In the genomic region with DNA sequence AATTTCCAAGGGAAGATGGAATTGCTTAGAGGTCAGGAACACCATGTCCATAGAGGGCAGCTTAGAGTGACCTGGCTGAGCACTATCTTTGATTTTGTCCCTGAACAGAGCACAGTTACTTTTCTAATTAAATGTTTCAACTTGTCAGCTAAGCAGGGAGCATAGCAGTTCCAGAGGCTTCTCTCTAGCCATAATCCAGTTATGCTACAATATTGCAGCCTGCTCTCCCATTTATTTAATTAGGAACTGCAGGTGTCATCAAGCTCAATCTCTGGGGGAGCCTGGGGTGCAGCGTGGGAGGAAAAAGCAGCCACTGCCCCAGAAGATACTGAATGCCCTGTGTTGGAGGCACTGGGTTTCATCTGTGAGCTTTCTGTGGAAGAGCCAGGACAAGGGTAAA, we compare ENCODE assay signal across 26 mouse cellular contexts.
DNase-seq lines count a peak whose midpoint lies in the region; ATAC-seq and TF ChIP-seq lines count a peak whose summit lies in the region.
"Had no signal": no experiment of that assay in that cellular context is flagged by ENCODE, and none has a peak within 500 bp of the region (broad histone marks: within the 10 kb centered on the region; RNA-seq: fewer than 3 reads in every experiment).

No protein-coding gene starts in this region.

- intact Hi-C loops in heart, postnatal 10 days (cut with DNase I) = no loop called here
- intact Hi-C loops in heart, adult 2 months (cut with DNase I) = no loop called here
- intact Hi-C loops in heart, postnatal 25 days (cut with DNase I) = no loop called here

- H3K36me3 ChIP-seq in heart, embryonic 12.5 days = no peaks in the 10 kb centered on the region
- H3K36me3 ChIP-seq in heart, adult 2 months (ENCODE audit: control insufficient read depth, insufficient read depth, low read length) = no peaks in the 10 kb centered on the region
- H3K36me3 ChIP-seq in heart, embryonic 16.5 days (ENCODE audit: control insufficient read depth, insufficient read depth) = no peaks in the 10 kb centered on the region
- H3K36me3 ChIP-seq: forebrain, embryonic 10.5 days; G1E had no signal

- H3K27me3 ChIP-seq in heart, embryonic 12.5 days (replicated peaks) = no peaks in the 10 kb centered on the region
- no peaks in the 10 kb centered on the region for H3K27me3 ChIP-seq in heart, adult 2 months (ENCODE audit: control insufficient read depth, insufficient read depth, low read length)
- no peaks in the 10 kb centered on the region for H3K27me3 ChIP-seq in heart, embryonic 16.5 days (ENCODE audit: control insufficient read depth, insufficient read depth, low read length)
- H3K27me3 ChIP-seq: forebrain, embryonic 13.5 days had no signal

- no peak for TF ChIP-seq CTCF in heart, adult 2 months (IDR thresholded peaks at IDR 0.05)

- no peaks in the 10 kb centered on the region for H3K79me2 ChIP-seq in heart, adult 2 months (replicated peaks; ENCODE audit: control insufficient read depth, insufficient read depth, low read length)

- H3K4me2 ChIP-seq in heart, embryonic 12.5 days = no peak overlapping the region
- H3K4me2 ChIP-seq in heart, embryonic 16.5 days (ENCODE audit: low read depth, low read length) = no peak overlapping the region
- H3K4me2 ChIP-seq: forebrain, embryonic 13.5 days; hindbrain, embryonic 14.5 days had no signal

- H3K4me1 ChIP-seq in heart, embryonic 12.5 days (replicated peaks) = peaks cover 35% of the 10 kb centered on the region
- no peaks in the 10 kb centered on the region for H3K4me1 ChIP-seq in heart, adult 2 months (ENCODE audit: control insufficient read depth, insufficient read depth, low read length)
- 0 out of 2 replicates have a peak, but pooled peaks cover 6% of the 10 kb centered on the region for H3K4me1 ChIP-seq in heart, embryonic 16.5 days (ENCODE audit: control insufficient read depth, insufficient read depth, low read length)
- H3K4me1 ChIP-seq: forebrain, embryonic 10.5 days; forebrain, embryonic 13.5 days had no signal

- peak; percentile 41 for DNase-seq in heart, adult 11 months
- DNase-seq in heart, postnatal 10 days = no peak
- DNase-seq in heart, adult 2 months = no peak
- no peak for DNase-seq in heart, postnatal 25 days (ENCODE audit: low spot score)
- peak; percentile 54 for DNase-seq in testis, postnatal 14 days (ENCODE audit: low spot score)
- DNase-seq: adrenal gland, postnatal 10 days; adrenal gland, postnatal 36 days; B cell, adult 2 months; cerebellum, adult 18-20 months; cerebellum, adult 9-10 months; cerebellum, postnatal 14 days; gastrocnemius, adult 2 months; gastrocnemius, postnatal 14 days; heart, postnatal 36 days; kidney, adult 18-20 months; kidney, adult 9 months had no signal

- no peak for ATAC-seq in heart, embryonic 12.5 days (ENCODE audit: insufficient number of reproducible peaks, low FRiP score)
- no peak for ATAC-seq in heart, embryonic 16.5 days (replicated peaks; ENCODE audit: extremely low read depth, insufficient read depth, low FRiP score)
- ATAC-seq: forebrain, embryonic 13.5 days; forebrain, embryonic 16.5 days; hindbrain, postnatal 0 days; inflammation-experienced regulatory T-cells, adult 6 months; intestine, embryonic 16.5 days had no signal

- H3K9ac ChIP-seq in heart, embryonic 12.5 days = no peak overlapping the region
- no peak overlapping the region for H3K9ac ChIP-seq in heart, adult 2 months (ENCODE audit: low read depth, low read length)
- H3K9ac ChIP-seq in heart, embryonic 16.5 days (ENCODE audit: low read length) = no peak overlapping the region
- H3K9ac ChIP-seq: forebrain, embryonic 13.5 days; hindbrain, embryonic 14.5 days had no signal

- TF ChIP-seq POLR2A in heart, adult 2 months (IDR thresholded peaks at IDR 0.05; ENCODE audit: insufficient read depth, low read depth, low read length) = no peak

- TF ChIP-seq EP300 in heart, adult 2 months (IDR thresholded peaks at IDR 0.05; ENCODE audit: insufficient read depth, low read depth, low read length) = no peak

- peak overlapping the region; percentile 87 for H3K27ac ChIP-seq in heart, embryonic 12.5 days (ENCODE audit: poor library complexity, severe bottlenecking)
- H3K27ac ChIP-seq in heart, adult 2 months = no peak overlapping the region
- 0 out of 2 replicates have a peak overlapping the region, but pooled peaks have one; percentile 15 for H3K27ac ChIP-seq in heart, embryonic 16.5 days (ENCODE audit: low read length)
- H3K27ac ChIP-seq: forebrain, embryonic 10.5 days; forebrain, embryonic 13.5 days; gastrocnemius, adult 2 months; hindbrain, embryonic 14.5 days; hindbrain, postnatal 0 days had no signal

- H3K9me3 ChIP-seq in heart, embryonic 12.5 days (replicated peaks) = peaks cover 11% of the 10 kb centered on the region; the same call in 1 of the 2 replicates
- H3K9me3 ChIP-seq in heart, embryonic 16.5 days (replicated peaks; ENCODE audit: control insufficient read depth, low read length) = peaks cover 6% of the 10 kb centered on the region
- H3K9me3 ChIP-seq: forebrain, embryonic 10.5 days; G1E had no signal

- 77% methylated on average over 1 of the region's 1 CpGs for WGBS in heart, embryonic 12.5 days
- WGBS in heart, adult 2 months = 90% methylated on average over 1 of the region's 1 CpGs
- WGBS in heart, embryonic 16.5 days = 89% methylated on average over 1 of the region's 1 CpGs

- no peak overlapping the region for H3K4me3 ChIP-seq in heart, embryonic 12.5 days
- H3K4me3 ChIP-seq in heart, adult 2 months = no peak overlapping the region
- no peak overlapping the region for H3K4me3 ChIP-seq in heart, embryonic 16.5 days (ENCODE audit: low read length)
- H3K4me3 ChIP-seq: forebrain, embryonic 10.5 days; forebrain, embryonic 13.5 days; gastrocnemius, adult 2 months had no signal

Comparison
In these comparisons a context has a peak if more than half of its experiments do, and no peak if none do; other contexts are left out.
1. DNase-seq: peak in heart, adult 11 months (single experiment) and testis, postnatal 14 days (single experiment); none in heart, postnatal 10 days (0 of 2), heart, adult 2 months (0 of 2) and heart, postnatal 25 days (single experiment).